Mouse (Mus musculus): ENCODE data around the gene Ncor2.

Ncor2 gene

DNA sequence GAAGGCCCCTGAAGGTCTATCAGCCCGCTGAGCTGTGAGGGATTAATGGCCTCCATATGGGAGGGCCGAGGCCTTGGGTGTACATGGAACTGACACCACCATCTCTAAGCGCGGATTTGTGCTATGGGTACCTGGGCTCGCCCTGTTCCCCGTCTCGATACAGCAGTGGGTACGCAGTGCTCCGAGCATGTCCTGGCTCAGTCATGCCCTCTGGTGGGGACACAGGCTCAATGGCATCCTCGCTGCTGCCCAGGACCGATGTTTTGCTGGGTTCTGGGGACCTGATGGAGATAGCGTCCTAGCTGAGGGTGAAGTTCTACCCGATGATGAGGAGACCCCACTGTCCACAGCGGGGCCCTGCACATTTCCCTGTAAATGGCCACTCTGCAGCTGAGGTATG, 155.0 kb downstream of the Ncor2 start:
- DNase-seq (ENCODE audit: low spot score in 2 of 2), result peak in 1 of 2 experiments; percentile 32

DNA sequence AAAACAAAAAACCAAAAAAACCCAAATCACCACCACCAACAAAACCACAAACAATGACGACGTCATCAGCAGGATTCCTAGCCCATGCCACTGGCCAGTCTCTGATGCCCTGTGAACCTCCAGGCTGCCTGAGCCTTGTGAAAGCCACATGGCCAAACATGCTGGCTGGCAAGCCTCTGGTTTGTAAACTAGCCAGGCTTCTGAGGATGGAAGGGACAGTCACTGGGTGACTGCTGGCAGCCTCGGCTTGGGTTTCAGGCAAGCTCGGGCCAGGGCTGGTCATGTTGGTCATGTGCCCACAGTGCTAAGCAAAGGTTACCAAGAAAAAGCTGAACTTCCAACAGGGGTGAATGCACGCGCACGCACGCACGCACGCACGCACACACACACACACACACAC, 157.7 kb downstream of the Ncor2 start:
- no peak for DNase-seq (ENCODE audit: low spot score in 2 of 2)

- DNase-seq (ENCODE audit: low spot score in 2 of 2), result no peak
Measured at GRCm38 (mm10) chr5:125019099-125019498, 159.9 kb downstream of the Ncor2 start.

DNA sequence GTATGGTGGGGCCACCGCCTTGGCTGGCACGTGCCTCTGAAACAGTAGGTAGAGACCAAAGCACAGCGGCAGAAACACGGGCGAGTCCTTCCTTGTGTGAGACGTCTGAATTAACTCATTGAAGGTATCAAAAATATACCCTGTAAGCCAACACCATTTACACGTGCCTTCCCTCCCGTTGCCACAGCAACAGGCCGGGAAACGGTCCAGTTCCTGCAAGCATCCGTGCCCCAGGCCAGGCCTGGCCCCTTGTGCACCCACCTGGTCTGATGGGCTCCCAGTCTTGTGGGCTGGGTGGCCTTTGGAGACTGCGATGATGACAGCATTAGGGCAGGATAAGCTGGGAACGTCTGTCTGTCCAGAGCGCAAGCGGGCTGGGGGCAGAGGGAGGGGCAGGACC, 161.7 kb downstream of the Ncor2 start:
- no peak for DNase-seq (ENCODE audit: low spot score in 2 of 2)

DNA sequence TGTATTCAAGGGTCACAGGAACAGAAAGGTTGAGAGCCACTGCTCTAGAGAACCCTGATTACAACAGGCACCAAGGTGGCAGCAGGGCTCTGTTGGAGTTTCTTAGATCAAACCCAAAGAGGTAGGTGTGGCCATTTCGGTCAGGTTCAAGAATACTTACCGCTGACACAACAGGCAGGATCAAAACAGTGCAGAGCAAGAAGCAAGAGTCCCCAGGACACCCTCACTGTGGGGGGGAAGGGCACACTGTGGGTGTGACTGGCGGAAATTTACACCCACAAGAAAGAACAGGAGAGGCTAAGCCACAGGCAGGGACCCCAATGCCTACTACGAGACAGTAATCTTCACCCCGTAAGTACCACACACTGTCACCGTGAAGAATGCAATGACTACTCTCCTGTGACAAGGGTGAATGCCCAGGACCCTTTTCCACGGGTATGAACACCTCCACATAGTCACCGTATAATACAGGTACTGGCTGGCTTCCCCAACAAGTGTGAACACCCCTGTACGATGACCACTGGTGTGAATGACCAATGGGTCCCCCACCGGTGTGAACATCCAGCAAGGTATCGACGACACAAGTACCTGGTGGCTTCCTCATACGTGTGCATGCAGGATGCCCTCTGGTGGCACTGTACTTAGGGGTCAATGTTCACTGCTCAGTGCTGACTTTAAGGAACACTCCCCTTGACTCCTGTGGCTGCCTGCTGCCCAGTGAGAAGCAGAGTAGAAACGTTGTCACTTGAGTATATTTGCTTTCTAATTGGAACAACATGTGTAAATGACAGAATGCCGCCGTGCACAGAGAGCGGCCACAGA, 162.4 kb downstream of the Ncor2 start:
- peak in 1 of 2 experiments; percentile 20 for DNase-seq (ENCODE audit: low spot score in 2 of 2)

DNA sequence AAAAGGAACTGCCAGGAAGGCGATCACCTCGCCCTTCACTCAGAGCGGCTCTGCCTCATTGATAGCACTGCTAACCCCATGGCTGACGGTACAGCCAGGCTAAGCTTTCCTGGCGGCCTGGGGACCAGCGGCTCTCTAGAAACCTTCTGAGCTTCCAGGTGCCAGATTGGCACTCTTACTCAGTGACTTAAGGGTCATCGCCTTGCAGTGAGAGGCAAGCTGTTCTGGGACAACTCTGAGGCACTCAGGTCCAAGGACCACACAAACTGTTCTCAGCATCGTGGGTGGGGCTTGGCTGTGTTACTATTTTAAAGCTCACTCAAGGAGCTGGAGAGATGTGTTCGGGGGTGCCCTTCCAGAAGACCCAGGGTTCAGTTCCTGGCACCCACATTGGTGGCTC, 163.4 kb downstream of the Ncor2 start:
- DNase-seq (ENCODE audit: low spot score in 2 of 2), result no peak

DNA sequence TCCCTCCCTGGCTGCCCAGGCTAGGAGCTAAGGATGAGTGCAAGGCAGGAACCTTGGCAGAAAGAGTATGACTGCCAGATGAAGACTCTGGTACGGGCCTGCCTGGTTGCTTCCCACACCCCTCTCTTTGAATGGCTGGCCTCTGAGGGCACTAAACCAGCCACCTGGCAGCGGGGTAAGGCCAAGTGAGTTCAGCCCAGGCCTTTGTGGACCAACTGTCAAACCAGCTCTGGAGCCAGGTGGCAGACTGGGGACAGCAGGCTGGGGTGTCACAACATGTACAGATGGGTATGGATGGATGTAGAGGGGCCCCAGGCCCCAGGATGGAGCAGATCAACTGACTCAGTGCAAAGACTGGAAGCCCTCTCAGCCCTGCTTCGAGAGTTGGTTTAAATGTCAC, 164.0 kb downstream of the Ncor2 start:
- DNase-seq (ENCODE audit: low spot score in 2 of 2), result peak in 1 of 2 experiments; percentile 25

GRCm38 (mm10) chr5:125014497-125014896, 164.5 kb downstream of the Ncor2 start:
- DNase-seq (ENCODE audit: low spot score in 2 of 2), result peak; percentile 35 to 66

DNA sequence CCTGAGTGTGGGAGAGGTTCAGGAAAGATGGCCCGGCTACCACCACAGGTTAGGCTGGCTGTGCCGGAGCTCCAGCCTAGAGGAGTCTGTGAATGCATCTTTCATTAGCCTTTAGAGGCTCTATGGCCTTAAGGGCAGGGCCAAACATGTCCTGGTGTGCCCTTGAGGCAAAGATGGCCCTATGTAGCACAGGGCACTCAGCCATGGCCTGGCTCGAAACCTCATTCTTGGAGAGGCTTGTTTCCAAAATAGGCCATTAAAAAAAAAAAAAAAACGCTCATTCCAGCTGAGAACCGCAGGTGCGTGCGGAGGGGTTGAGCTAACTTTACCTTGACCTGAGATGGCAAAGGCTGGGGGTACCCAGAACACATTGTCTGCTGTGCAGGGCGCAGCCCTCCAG, 167.4 kb downstream of the Ncor2 start:
- no peak for DNase-seq (ENCODE audit: low spot score in 2 of 2)

DNA sequence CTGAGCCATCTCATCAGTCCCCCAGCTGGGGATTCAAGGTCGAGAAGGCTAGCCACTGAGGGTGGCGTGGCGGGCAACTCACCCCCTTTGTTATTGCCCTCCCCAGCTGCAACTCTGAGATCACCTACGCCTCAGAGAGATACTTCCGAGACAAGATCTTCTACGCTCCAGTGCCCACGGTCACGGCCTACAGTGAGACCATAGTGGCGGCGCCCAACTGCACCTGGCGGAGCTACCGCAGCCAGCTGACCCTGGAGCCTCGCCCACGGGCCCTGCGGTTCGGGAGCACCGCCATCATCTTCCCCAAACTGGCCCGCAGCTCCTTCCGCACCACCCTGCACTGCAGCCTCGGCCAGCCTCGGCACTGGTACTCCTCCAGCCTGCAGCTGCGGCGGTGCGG, 167.9 kb downstream of the Ncor2 start:
- no peak for DNase-seq (ENCODE audit: low spot score in 2 of 2)

GRCm38 (mm10) chr5:125006896-125007295, 172.1 kb downstream of the Ncor2 start:
- no peak for DNase-seq (ENCODE audit: low spot score in 2 of 2)

- DNase-seq (ENCODE audit: low spot score in 2 of 2), result no peak
Measured at GRCm38 (mm10) chr5:125005871-125006652, 173.0 kb downstream of the Ncor2 start.

GRCm38 (mm10) chr5:125003873-125004255, 175.2 kb downstream of the Ncor2 start:
- DNase-seq (ENCODE audit: low spot score in 2 of 2), result no peak

DNA sequence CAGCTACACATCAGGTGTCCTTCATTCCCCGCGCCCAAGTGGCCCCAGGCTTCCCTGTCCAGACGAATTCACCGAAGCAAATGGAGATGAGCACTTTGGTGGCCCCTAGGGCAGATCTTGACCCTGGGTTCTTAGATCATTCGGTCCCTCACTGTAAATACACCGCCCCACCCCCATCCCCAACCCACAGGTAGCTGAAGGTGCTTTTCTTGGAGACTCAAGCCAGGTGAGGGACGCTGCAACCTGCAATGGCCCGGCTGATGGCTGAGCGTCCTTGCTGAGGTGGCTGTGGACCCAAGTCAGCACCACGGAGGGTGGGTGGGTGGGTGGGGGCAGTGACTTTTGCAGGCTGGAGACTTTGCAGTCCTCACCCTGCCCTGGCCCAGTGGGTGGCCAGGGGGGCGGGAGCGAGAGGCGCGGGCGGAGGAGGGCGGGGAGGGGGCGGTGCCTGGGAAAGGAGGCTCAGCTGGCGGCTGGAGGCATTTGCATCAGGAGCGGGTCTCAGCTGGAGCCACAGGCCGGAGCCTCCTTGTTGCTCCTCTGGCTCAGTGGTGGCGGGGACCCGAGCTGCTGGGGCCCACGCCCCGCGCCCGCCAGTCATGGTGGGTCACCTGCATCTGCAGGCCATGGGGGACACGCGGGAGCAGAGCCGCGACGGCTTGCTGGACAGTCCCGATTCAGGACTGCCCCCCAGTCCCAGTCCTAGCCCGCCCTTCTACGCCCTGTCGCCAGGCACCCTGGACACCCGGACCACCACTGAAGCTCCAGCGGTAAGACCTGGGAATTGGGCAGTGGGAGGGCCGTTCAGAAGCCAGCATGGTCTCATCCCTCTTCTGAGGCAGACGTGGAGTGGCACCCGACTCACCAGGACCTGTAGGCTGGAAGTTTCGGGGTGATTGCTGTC, 175.8 kb downstream of the Ncor2 start, which contains the start of gene Rflna:
Gene Rflna (plus strand): TSS at position 253 of the 904 bp plus-strand sequence.
- DNase-seq (ENCODE audit: low spot score in 2 of 2), result no peak

GRCm38 (mm10) chr5:125000756-125001250, 178.2 kb downstream of the Ncor2 start:
- DNase-seq (ENCODE audit: low spot score in 2 of 2), result no peak

DNA sequence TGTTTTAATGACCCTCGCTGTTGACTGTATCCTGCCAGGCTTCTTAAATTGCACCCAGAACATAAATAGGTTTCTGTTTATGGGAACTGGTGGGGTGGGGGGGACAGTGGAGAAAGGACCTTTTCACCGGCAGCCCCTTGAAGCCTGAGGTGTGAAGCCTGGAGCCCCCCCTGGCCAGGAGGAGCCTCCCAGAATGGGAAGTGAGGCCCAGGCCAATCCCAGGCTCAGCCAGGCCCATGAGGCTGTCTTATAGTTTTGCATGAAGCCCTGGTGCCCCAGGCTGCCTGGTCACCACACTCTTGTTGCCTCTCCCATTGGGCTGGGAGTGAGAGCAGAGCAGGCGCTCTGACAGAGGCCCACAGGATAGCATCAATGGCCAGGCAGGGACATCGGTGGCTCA, 181.1 kb downstream of the Ncor2 start:
- DNase-seq (ENCODE audit: low spot score in 2 of 2), result no peak

- no peak for DNase-seq (ENCODE audit: low spot score in 2 of 2)
Measured at GRCm38 (mm10) chr5:124996816-124997215, 182.2 kb downstream of the Ncor2 start.

- no peak for DNase-seq (ENCODE audit: low spot score in 2 of 2)
Measured at GRCm38 (mm10) chr5:124992891-124993290, 186.1 kb downstream of the Ncor2 start.

DNA sequence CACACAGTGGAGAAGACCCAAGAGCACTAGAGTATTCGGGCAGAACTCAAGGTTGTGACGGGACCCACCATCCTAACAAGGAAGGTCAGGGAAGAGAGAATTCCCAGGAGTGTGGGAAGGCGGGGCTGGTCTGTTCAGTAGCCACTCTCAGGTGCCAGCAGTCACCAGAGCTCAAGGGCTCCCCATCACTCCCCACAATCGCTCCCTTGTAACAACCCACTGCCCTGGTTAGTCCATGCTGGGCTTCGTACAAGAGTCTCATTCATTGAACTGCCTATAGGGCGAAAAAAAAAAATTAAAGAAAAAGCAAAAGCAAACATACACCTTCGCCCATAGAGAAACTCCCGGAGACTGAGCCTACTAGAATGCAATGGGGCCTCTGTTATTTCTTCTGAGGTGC, 186.7 kb downstream of the Ncor2 start:
- no peak for DNase-seq (ENCODE audit: low spot score in 2 of 2)

- DNase-seq (ENCODE audit: low spot score in 2 of 2), result no peak
Measured at GRCm38 (mm10) chr5:124989724-124990123, 189.3 kb downstream of the Ncor2 start.

GRCm38 (mm10) chr5:124986656-124987055, 192.4 kb downstream of the Ncor2 start:
- no peak for DNase-seq (ENCODE audit: low spot score in 2 of 2)

- DNase-seq (ENCODE audit: low spot score in 2 of 2), result no peak
Measured at GRCm38 (mm10) chr5:124986222-124986621, 192.8 kb downstream of the Ncor2 start.

All from thymus, postnatal 10 days (tissue).